Comparison of ENCODE assay signal across 22 mouse cellular contexts in genomic region chr12:117589186-117589585, GRCm38 (mm10).
DNase-seq lines count a peak whose midpoint lies in the region; ATAC-seq and TF ChIP-seq lines count a peak whose summit lies in the region.
"Had no signal": no experiment of that assay in that cellular context is flagged by ENCODE, and none has a peak within 500 bp of the region (broad histone marks: within the 10 kb centered on the region; RNA-seq: fewer than 3 reads in every experiment).

No protein-coding gene starts in this region.

- no peak for TF ChIP-seq POLR2A in kidney, adult 2 months (IDR thresholded peaks at IDR 0.05; ENCODE audit: low read depth, low read length)

- peak; percentile 16 for DNase-seq in adrenal gland, adult 2 months
- no peak for DNase-seq in adrenal gland, postnatal 14 days
- DNase-seq in kidney, adult 2 months: peak; percentile 70
- peak; percentile 31 for DNase-seq in kidney, postnatal 0 days (ENCODE audit: low spot score)
- no peak for DNase-seq in kidney, postnatal 4 days
- DNase-seq in kidney, postnatal 25 days: peak; percentile 13 to 55
- DNase-seq in urinary bladder, adult 18-20 months (ENCODE audit: low spot score in 2 of 2): no peak
- DNase-seq: adrenal gland, postnatal 10 days; cerebellum, adult 11 months; cerebellum, adult 2 months; cerebellum, adult 9-11 months; cerebellum, postnatal 25 days; gastrocnemius, postnatal 25 days; heart, adult 2 months had no signal

- no peaks in the 10 kb centered on the region for H3K27me3 ChIP-seq in kidney, adult 2 months (replicated peaks; ENCODE audit: control insufficient read depth, insufficient read depth, low read length)
- H3K27me3 ChIP-seq in kidney, embryonic 15.5 days: no peaks in the 10 kb centered on the region
- H3K27me3 ChIP-seq in kidney, postnatal 0 days (ENCODE audit: insufficient read depth, low read length): no peaks in the 10 kb centered on the region
- H3K27me3 ChIP-seq: embryonic facial prominence, embryonic 12.5 days; embryonic facial prominence, embryonic 15.5 days; hindbrain, embryonic 12.5 days; hindbrain, embryonic 15.5 days had no signal

- TF ChIP-seq CTCF in kidney, adult 2 months (conservative IDR thresholded peaks at IDR 0.05; ENCODE audit: insufficient read depth, insufficient read length, low read depth, low read length): no peak
- TF ChIP-seq CTCF in kidney, postnatal 0 days (IDR thresholded peaks at IDR 0.05; ENCODE audit: low read depth): no peak

- 55% methylated on average over 2 of the region's 2 CpGs for WGBS in kidney, adult 2 months
- 63% methylated on average over 2 of the region's 2 CpGs for WGBS in kidney, embryonic 15.5 days
- 49% methylated on average over 2 of the region's 2 CpGs for WGBS in kidney, postnatal 0 days

- H3K9me3 ChIP-seq in kidney, embryonic 15.5 days (replicated peaks): no peaks in the 10 kb centered on the region
- no peaks in the 10 kb centered on the region for H3K9me3 ChIP-seq in kidney, postnatal 0 days (replicated peaks; ENCODE audit: low read length)
- H3K9me3 ChIP-seq: embryonic facial prominence, embryonic 12.5 days; embryonic facial prominence, embryonic 15.5 days; hindbrain, embryonic 12.5 days; hindbrain, embryonic 15.5 days had no signal

- no peak overlapping the region for H3K9ac ChIP-seq in kidney, embryonic 15.5 days
- H3K9ac ChIP-seq in kidney, postnatal 0 days (ENCODE audit: low read depth, low read length): no peak overlapping the region
- H3K9ac ChIP-seq: embryonic facial prominence, embryonic 12.5 days; embryonic facial prominence, embryonic 15.5 days; hindbrain, embryonic 12.5 days; hindbrain, embryonic 15.5 days had no signal

- no peak overlapping the region for H3K27ac ChIP-seq in kidney, adult 2 months (ENCODE audit: insufficient read depth, low read depth, low read length)
- H3K27ac ChIP-seq in kidney, embryonic 15.5 days: no peak overlapping the region
- H3K27ac ChIP-seq in kidney, postnatal 0 days: no peak overlapping the region
- H3K27ac ChIP-seq: embryonic facial prominence, embryonic 12.5 days; embryonic facial prominence, embryonic 15.5 days; heart, adult 2 months; hindbrain, embryonic 12.5 days; hindbrain, embryonic 15.5 days had no signal

- H3K4me2 ChIP-seq in kidney, embryonic 15.5 days: no peak overlapping the region
- no peak overlapping the region for H3K4me2 ChIP-seq in kidney, postnatal 0 days (ENCODE audit: low read length)
- H3K4me2 ChIP-seq: embryonic facial prominence, embryonic 12.5 days; embryonic facial prominence, embryonic 15.5 days; heart, embryonic 11.5 days; hindbrain, embryonic 12.5 days; hindbrain, embryonic 15.5 days had no signal

- no peaks in the 10 kb centered on the region for H3K4me1 ChIP-seq in kidney, adult 2 months (ENCODE audit: control insufficient read depth, insufficient read depth, low read length)
- H3K4me1 ChIP-seq in kidney, embryonic 15.5 days: peaks cover 11% of the 10 kb centered on the region
- no peaks in the 10 kb centered on the region for H3K4me1 ChIP-seq in kidney, postnatal 0 days (replicated peaks; ENCODE audit: insufficient read depth, low read length)
- H3K4me1 ChIP-seq: embryonic facial prominence, embryonic 12.5 days; embryonic facial prominence, embryonic 15.5 days; hindbrain, embryonic 15.5 days had no signal

- H3K36me3 ChIP-seq in kidney, adult 2 months (ENCODE audit: control insufficient read depth, insufficient read depth, low read length): no peaks in the 10 kb centered on the region
- peaks cover under 1% of the 10 kb centered on the region; the same call in 1 of the 2 replicates for H3K36me3 ChIP-seq in kidney, embryonic 15.5 days
- no peaks in the 10 kb centered on the region for H3K36me3 ChIP-seq in kidney, postnatal 0 days (ENCODE audit: insufficient read depth, low read length)
- H3K36me3 ChIP-seq: embryonic facial prominence, embryonic 12.5 days; embryonic facial prominence, embryonic 15.5 days; hindbrain, embryonic 12.5 days; hindbrain, embryonic 15.5 days had no signal

- H3K4me3 ChIP-seq in kidney, adult 2 months (ENCODE audit: insufficient read depth, low read depth, low read length): no peak overlapping the region
- no peak overlapping the region for H3K4me3 ChIP-seq in kidney, embryonic 15.5 days (replicated peaks)
- no peak overlapping the region for H3K4me3 ChIP-seq in kidney, postnatal 0 days (replicated peaks; ENCODE audit: low read depth, low read length)
- H3K4me3 ChIP-seq: embryonic facial prominence, embryonic 12.5 days; embryonic facial prominence, embryonic 15.5 days; heart, adult 2 months; hindbrain, embryonic 12.5 days; hindbrain, embryonic 15.5 days had no signal

- no peak for ATAC-seq in kidney, embryonic 15.5 days (replicated peaks; ENCODE audit: low FRiP score)
- ATAC-seq in kidney, postnatal 0 days (replicated peaks; ENCODE audit: low FRiP score, low read depth): no peak
- ATAC-seq: activated CD4-positive, CD25-positive, alpha-beta regulatory T cell, adult 4 months; forebrain, embryonic 14.5 days had no signal

Comparison
In these comparisons a context has a peak if more than half of its experiments do, and no peak if none do; other contexts are left out.
1. DNase-seq: peak in adrenal gland, adult 2 months (single experiment), kidney, adult 2 months (single experiment), kidney, postnatal 0 days (single experiment) and kidney, postnatal 25 days (2 of 2); none in adrenal gland, postnatal 14 days (single experiment), kidney, postnatal 4 days (0 of 2) and urinary bladder, adult 18-20 months (0 of 2).